Mouse (Mus musculus): ENCODE measurements around the gene Grb2.

Gene Grb2

DNA sequence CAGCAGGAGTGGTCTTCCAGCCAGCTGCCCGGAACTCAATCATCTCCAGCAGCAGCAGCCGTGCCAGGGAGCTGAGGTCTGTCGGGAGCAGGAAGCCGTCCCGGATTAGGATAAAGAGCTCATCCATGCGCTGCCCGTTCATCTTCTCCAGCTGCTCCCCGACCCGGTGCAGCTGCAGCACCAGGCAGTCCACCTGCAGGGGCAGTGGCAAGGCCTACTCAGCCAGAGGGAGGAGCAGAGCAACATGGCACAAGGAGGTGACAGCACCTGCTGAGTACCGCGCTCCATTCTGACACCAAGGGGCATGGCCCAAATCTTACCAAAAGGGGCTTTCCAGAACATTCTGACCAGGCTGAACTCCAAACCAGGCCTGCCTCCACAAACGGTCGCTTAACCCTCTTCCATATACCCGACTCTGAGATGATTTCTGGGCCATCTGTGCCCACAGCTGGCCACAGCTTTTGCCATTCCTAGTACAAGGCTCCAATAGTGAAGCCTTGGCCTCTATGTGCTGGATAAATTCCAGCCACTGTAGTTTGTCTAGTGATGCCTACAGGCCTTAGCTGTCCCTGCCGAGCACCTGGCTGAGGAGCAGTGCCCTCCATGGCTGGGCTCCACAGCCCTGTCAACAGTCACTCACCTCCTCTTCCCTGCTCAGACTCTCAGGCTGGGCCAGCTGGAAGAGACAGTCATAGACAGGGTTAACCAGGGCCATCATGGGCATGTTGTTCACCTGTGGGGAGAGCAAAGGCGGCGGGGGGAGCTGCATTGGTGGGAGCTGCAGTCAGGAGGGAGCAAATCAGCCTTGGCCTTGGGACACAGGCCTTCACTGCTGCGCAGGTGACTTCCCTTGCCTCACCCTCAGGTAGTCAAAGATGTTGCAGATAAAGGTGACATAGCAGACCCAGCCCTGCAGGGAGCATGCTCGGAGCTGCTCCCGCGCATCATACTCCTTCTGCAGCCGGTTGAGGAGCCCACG, 99.7 kb downstream of the Grb2 start:
- no peak for DNase-seq (ENCODE audit: low read depth, low spot score)

DNA sequence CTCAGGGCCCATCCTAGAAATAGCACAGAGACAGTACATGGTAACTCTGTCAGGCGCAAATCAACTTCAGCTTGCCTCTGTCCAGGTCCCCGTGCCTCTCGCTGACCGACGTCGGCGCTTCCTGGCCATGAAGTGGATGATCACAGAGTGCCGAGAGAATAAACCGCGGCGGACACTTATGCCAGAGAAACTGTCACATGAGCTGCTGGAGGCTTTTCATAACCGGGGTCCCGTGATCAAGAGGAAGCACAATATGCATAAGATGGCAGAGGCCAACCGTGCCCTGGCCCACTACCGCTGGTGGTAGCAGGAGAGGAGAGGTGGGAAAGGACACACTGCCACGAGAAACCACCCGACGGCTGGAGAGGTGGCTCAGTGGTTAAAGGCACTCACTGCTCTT, 101.7 kb downstream of the Grb2 start:
- DNase-seq (ENCODE audit: low read depth, low spot score): no peak

DNA sequence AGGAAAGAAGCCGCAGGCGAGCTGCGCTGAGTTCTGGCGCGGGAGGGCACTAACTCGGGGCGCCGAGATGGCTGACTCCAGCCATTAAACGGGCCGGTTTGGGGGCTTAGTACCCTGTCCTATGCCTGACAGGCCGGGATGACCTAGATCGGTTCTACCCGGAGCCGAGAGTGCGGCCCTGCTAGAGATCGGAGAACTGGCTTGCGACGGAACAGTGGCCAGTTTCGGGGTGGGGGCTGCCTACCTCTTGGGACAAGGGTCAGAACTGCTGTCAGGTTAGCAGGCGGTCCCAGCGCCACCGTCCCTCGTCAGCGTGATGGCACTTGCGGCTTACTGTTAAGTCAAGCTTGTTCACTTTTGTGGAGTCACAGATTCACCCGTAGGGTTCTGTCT, 104.1 kb downstream of the Grb2 start:
- DNase-seq (ENCODE audit: low read depth, low spot score): no peak

DNA sequence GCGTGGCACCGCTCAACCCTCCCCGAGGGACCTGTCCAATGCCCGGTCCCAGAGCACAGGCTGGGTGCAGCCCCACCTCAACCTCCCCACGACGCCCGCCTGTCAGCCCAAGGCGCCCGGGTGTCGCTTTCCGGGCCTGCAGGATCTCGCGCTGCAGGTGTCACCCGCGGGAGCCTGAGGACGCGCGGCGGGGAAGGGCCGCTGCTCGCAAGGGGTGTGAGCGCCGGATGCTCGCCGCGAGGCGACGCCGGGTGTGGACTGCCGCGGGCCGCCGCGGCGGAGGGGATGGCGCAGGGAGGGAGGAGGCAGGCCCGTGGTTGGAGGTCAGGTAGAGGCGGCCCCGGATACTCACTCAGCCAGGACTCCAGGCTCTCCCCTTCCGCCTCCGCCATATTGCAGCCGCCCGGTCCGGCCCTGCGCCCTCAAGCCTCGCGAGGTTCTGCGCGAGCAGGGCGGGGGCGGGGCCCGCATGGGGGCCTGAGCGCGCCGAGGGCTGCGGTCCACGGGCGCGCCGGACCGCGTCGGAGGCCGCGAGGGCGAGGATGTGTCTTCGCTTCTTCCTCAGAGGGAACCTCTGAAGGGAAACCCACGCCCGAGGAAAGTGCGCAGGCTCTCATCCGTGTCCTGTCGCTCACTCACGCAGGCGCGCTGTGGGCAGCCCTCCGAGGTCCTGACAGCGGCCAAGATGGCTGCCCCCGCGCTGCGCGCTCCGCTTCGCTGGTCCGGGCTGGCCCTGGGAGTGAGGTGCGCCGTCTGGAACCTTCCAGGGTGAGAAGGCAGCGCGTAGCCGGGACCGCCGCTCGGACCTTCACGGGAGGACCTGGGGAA, 104.7 kb downstream of the Grb2 start, which contains the start of the genes Mrps7 and Gga3:
TSS of gene Mrps7 (plus strand) at position 450 of the 828 bp plus-strand sequence.
TSS of gene Gga3 (minus strand) at position 576 of the 828 bp plus-strand sequence.
- peak; percentile 90 for DNase-seq (ENCODE audit: low read depth, low spot score)

DNA sequence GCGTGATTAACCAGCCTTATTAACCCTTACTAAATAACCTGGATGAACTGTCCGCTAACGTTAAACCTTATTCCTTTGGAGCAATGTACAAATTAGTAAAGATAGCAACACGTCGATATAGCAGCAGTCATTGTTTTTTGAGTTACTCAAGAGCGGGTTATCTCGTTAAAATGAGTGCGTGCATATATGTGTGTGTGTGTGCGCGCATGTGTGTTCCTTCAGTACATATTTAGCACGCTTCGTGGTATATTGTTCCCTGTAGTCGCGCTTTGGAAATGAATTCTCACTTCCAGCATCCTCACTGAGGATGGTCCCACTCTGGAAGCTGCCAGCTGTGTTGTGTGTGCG, 105.3 kb downstream of the Grb2 start:
- DNase-seq (ENCODE audit: low read depth, low spot score): no peak

DNA sequence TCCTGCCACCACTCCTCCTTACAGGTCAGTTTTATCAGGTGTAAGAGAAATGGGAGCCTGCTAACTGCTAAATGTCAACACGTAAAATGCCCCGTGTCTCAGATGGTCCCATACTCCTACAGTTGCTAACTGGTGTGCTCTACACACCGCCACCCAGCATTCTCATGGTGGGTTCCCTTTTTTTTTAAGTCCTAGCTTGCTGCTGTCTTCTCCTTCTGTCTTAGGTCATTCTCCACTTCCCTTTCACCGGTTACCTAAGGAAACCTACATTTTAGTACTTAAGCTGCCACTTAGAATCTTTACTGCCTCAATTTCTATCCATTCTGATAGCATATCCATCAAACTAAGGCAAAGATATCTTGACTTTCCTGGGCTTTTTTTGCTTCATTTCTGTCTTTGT, 107.2 kb downstream of the Grb2 start:
- no peak for DNase-seq (ENCODE audit: low read depth, low spot score)

DNA sequence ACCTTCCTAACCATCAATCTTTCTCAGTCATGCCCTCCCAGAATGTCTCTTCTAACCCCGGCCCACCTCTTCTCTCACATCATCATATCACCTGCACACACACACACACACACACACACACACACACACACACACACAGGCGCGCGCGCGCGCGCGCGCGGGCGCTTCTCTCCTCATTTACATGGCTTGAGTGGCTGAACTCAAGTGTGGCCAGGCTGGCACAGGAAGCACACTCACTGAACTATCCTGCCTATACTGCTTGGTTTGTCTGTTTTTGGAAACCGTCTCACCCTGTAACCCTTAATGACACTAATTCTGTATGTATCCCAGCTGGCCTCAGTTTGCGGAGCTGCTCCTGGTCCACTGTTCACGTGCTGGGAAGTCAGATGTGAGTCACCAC, 107.7 kb downstream of the Grb2 start:
- DNase-seq (ENCODE audit: low read depth, low spot score): no peak

DNA sequence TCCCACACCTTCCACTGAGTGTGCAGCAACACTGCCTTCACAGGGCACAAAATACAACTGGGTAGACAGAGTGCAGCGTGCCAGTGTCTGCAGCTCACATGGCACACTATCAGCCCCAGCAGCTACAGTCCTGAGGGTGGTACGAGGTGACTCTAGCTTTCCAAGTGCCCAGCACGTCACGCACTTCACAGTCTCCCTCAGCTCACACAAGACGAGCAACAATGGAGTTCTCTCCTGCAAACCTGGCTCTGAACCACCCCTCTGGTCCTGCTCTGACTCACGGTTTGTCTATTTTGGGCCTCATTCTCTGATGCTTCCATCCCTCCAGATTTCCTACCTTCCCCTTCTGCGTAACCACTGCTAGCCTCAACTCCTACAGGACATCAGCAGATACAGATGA, 108.7 kb downstream of the Grb2 start:
- DNase-seq (ENCODE audit: low read depth, low spot score): no peak

DNA sequence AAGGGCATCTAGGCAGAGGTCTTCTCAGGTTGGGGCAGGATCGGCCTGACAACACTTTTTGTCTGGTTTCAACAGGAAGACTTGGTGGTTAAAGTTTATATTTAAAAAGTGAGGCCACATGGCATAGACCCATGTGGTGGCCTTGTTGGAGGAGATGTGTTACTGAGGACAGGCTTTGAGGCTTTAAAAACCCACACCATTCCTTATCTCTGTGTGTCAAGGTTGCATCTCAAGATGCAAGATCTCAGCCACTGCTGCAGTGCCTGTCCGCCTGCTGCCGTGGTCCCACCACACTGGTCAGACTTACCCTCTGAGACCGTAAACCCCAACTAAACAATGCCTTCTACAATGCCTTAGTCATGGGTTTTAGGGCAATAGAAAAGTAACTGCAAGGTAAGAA, 110.1 kb downstream of the Grb2 start:
- no peak for DNase-seq (ENCODE audit: low read depth, low spot score)

DNA sequence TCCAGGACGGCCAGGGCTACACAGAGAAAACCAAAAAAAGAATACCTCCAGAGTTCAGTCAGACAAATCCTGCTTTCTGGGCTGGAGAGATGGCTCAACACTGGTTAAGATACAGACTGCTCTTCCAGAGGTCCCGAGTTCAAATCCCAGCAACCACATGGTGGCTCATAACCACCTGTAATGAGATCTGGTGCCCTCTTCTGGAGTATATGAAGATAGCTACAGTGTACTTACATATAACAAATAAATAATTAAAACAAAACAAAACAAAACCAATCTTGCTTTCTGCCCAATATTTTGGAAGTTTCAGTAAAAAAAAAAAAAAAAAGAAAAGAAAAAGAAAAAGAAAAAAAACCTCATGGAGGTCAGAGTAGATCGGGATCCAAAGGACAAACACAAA, 113.2 kb downstream of the Grb2 start:
- peak; percentile 62 for DNase-seq (ENCODE audit: low read depth, low spot score)

All from R1 (cell line).